Mouse (Mus musculus): ENCODE measurements around the gene Rnf144a.

GRCm38 (mm10) chr12:26344408-26344807 lies 70.6 kb downstream of the Rnf144a start:
- TF ChIP-seq CTCF (IDR thresholded peaks at IDR 0.05; ENCODE audit: extremely low read depth, insufficient read depth, low read length) (no peak), POLR2A (IDR thresholded peaks at IDR 0.05; ENCODE audit: extremely low read depth, insufficient read depth, low read length) (no peak)
